Mouse (Mus musculus) left cerebral cortex, postnatal 25 days (tissue): Measurements from ENCODE around the gene Olfr1057. TPM values are rescaled to one million over a fixed set of nuclear protein-coding genes. Genes with fewer than 3 reads are reported as not detected.
"Not testable (repeated sequence)": the region's sequence is repeated elsewhere in the genome, so short reads cannot be mapped to it uniquely, and the experiment has no call there.

ENCODE experiments used
- DNase-seq, 2 experiments: peaks; one replicate each; pipeline ENCODE4 v3.0.0; 2022; ENCODE audit warnings: low spot score in 2 of 2, mixed read lengths in 1 of 2
- intact Hi-C: fragments of 180-260 bp; cut with DNase I; formaldehyde crosslinking; loops from one replicate; pipeline ENCODE4 v1.15.1; 2025
- total RNA-seq, 2 experiments: library from RNA; stranded (reverse); gene quantifications; 2 replicates each; pipeline ENCODE4 v1.2.3; 2021

Gene Olfr1057
- not detected for total RNA-seq

GRCm38 (mm10) chr2:86378293-86378692 is at the start of gene Olfr1057:
TSS of gene Olfr1057 (minus strand) at chr2:86378393.
- intact Hi-C loops, result no loop called here
- DNase-seq, result no peak

DNA sequence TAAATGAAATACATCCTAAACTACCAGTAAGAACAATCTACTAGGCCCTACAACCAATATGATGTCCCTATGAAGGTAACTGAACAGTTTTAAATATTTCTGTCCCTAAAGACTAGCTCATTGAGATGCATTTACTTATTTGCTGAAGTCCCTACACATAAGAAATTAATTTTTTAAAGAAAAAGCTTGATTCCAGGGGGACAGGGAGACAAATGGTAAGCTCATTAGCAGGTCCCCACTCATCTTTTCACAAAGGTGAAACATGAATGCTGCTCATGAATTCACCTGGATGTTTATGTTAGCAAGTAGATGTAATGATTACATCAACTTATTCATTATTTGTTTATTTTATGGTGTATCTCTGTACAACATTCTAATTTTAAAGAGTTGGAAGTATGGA is 48.5 kb upstream of the Olfr1057 start, which contains the start of gene Olfr1062:
Gene Olfr1062, minus strand, starts transcription at position 101 of the 400 bp plus-strand sequence.
- intact Hi-C loops, result not testable (repeated sequence)

GRCm38 (mm10) chr2:86413950-86414349 is 35.8 kb upstream of the Olfr1057 start, which contains the start of gene Olfr1061:
TSS of gene Olfr1061 (minus strand) at chr2:86414050.
- DNase-seq, result no peak
- intact Hi-C loops, result no loop called here

More for the DNA sequence above, 48.5 kb upstream of the Olfr1057 start, which contains the start of gene Olfr1062:
- DNase-seq, result not testable (repeated sequence)

GRCm38 (mm10) chr2:86395114-86395513 is 16.9 kb upstream of the Olfr1057 start:
- intact Hi-C loops, result no loop called here

GRCm38 (mm10) chr2:86388461-86388860 is 10.3 kb upstream of the Olfr1057 start, which contains the start of gene Olfr1058:
TSS of gene Olfr1058 (minus strand) at chr2:86388561.
- intact Hi-C loops, DNase-seq: not testable (repeated sequence)

More at GRCm38 (mm10) chr2:86395114-86395513, 16.9 kb upstream of the Olfr1057 start:
- DNase-seq, result no peak

DNA sequence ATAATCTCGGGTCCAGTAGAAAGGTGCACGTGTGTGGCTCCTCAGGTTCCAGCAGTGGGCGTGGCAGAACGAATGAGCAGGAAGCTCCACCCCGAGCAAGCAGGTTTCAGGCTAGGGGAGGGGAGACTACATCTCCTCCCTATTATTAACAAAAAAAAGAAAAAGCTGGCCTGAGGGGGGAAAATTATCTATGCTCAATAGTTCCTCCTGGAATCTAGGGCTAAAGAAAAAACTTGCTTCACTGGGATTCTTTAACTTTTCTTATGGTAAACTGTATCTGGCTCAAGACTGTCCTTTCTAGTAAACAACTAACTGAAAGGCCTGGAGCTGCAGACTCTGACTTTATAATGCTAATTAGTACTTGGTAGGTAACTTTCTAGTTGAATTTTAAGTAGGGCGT is 11.9 kb downstream of the Olfr1057 start:
- DNase-seq, intact Hi-C loops: not testable (repeated sequence)

GRCm38 (mm10) chr2:86362369-86362768 is 15.8 kb downstream of the Olfr1057 start, which contains the start of gene Olfr1056:
TSS of gene Olfr1056 (minus strand) at chr2:86362469.
- intact Hi-C loops, result no loop called here

GRCm38 (mm10) chr2:86351751-86352150 is 26.4 kb downstream of the Olfr1057 start:
- DNase-seq, intact Hi-C loops: not testable (repeated sequence)

More at GRCm38 (mm10) chr2:86362369-86362768, 15.8 kb downstream of the Olfr1057 start, which contains the start of gene Olfr1056:
- DNase-seq, result no peak

GRCm38 (mm10) chr2:86350184-86350583 is 28.0 kb downstream of the Olfr1057 start, which contains the start of gene Olfr1055:
TSS of gene Olfr1055 (minus strand) at chr2:86350284.
- intact Hi-C loops, result no loop called here
- DNase-seq, result no peak

DNA sequence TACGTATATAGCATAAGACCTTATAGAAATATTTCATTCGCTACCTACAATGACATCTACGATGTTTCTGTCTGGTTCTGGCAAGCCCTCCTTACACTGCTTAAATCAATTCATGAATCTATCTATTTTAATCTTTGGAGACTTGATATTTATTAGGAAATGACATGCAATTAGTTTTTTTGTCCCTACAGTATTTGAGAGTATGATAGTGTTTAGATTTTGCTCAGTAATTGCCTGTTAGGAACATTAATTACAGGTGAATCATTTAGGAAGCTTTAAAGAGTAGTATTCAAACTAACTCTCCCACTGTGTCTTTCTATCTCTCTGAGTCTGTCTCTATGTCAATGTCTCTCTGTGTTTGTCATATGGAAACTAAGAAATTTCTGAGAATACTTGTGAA is 42.9 kb downstream of the Olfr1057 start, which contains the start of gene Olfr1054:
Gene Olfr1054, minus strand, starts transcription at position 101 of the 400 bp plus-strand sequence.
- DNase-seq, result no peak
- intact Hi-C loops, result no loop called here

Other genes starting within 250 kb of the Olfr1057 start
- gene Olfr1039, start 242.5 kb downstream of the Olfr1057 start, total RNA-seq, result not detected
- gene Olfr1040, start 231.7 kb downstream of the Olfr1057 start, total RNA-seq, result not detected
- not detected for gene Olfr1042, start 216.6 kb downstream of the Olfr1057 start, total RNA-seq
- gene Olfr1043, start 210.9 kb downstream of the Olfr1057 start, total RNA-seq, result not detected
- not detected for gene Olfr1044, start 200.6 kb downstream of the Olfr1057 start, total RNA-seq
- gene Olfr52, start 192.7 kb downstream of the Olfr1057 start, total RNA-seq, result not detected
- not detected for gene Olfr1045, start 175.4 kb downstream of the Olfr1057 start, total RNA-seq
- gene Olfr1046, start 159.1 kb downstream of the Olfr1057 start, total RNA-seq, result not detected
- gene Olfr1047, start 147.0 kb downstream of the Olfr1057 start, total RNA-seq, result not detected
- gene Olfr1048, start 138.1 kb downstream of the Olfr1057 start, total RNA-seq, result not detected
- gene Olfr1049, start 120.1 kb downstream of the Olfr1057 start, total RNA-seq, result not detected
- not detected for gene Olfr1051, start 99.3 kb downstream of the Olfr1057 start, total RNA-seq
- not detected for gene Olfr1052, start 85.9 kb downstream of the Olfr1057 start, total RNA-seq
- gene Olfr1053, start 63.1 kb downstream of the Olfr1057 start, total RNA-seq, result not detected
- not detected for gene Olfr1054, start 43.0 kb downstream of the Olfr1057 start, total RNA-seq
- gene Olfr1055, start 28.1 kb downstream of the Olfr1057 start, total RNA-seq, result not detected
- gene Olfr1056, start 15.9 kb downstream of the Olfr1057 start, total RNA-seq, result not detected
- not detected for gene Olfr1058, start 10.2 kb upstream of the Olfr1057 start, total RNA-seq
- not detected for gene Olfr1061, start 35.7 kb upstream of the Olfr1057 start, total RNA-seq
- gene Olfr1062, start 48.4 kb upstream of the Olfr1057 start, total RNA-seq, result not detected
- gene Olfr1065, start 72.2 kb upstream of the Olfr1057 start, total RNA-seq, result not detected
- not detected for gene Olfr1066, start 77.9 kb upstream of the Olfr1057 start, total RNA-seq
- not detected for gene Olfr228, start 109.0 kb upstream of the Olfr1057 start, total RNA-seq
- not detected for gene Olfr1076, start 130.1 kb upstream of the Olfr1057 start, total RNA-seq
- gene Olfr1079, start 164.1 kb upstream of the Olfr1057 start, total RNA-seq, result not detected
- not detected for gene Olfr1080, start 179.8 kb upstream of the Olfr1057 start, total RNA-seq
- gene Olfr1082, start 220.6 kb upstream of the Olfr1057 start, total RNA-seq, result not detected